Mouse (Mus musculus) testis, adult 2 months (tissue): Measurements from ENCODE around the gene Nt5c2. TPM values are rescaled to one million over a fixed set of nuclear protein-coding genes. Genes with fewer than 3 reads are reported as not detected.
"Not testable (repeated sequence)": the region's sequence is repeated elsewhere in the genome, so short reads cannot be mapped to it uniquely, and the experiment has no call there.

ENCODE experiments used
- H3K27ac ChIP-seq: fragments of 200-500 bp; 2 replicates; pipeline ENCODE4 v1.5.1; 2012; ENCODE audit warnings: low read depth, low read length; ENCODE audit not compliant: control insufficient read depth, insufficient read depth
- H3K27me3 ChIP-seq: fragments of 200-500 bp; 2 replicates; pipeline ENCODE4 v1.6.1; 2012; ENCODE audit warnings: mild to moderate bottlenecking, low read length, moderate library complexity; ENCODE audit not compliant: control insufficient read depth, insufficient read depth
- H3K36me3 ChIP-seq: fragments of 200-500 bp; 2 replicates; pipeline ENCODE4 v1.6.1; 2012; ENCODE audit warnings: mild to moderate bottlenecking, low read length; ENCODE audit not compliant: control insufficient read depth, insufficient read depth
- H3K4me1 ChIP-seq: fragments of 200-500 bp; 2 replicates; pipeline ENCODE4 v1.6.1; 2012; ENCODE audit warnings: low read length; ENCODE audit not compliant: control insufficient read depth, insufficient read depth
- H3K4me3 ChIP-seq: fragments of 200-500 bp; 2 replicates; pipeline ENCODE4 v1.5.1; 2012; ENCODE audit warnings: low read depth, mild to moderate bottlenecking, low read length, moderate library complexity, mixed read lengths; ENCODE audit not compliant: control insufficient read depth
- CTCF ChIP-seq: fragments of 200-500 bp; IDR thresholded peaks from 2 replicates; pipeline ENCODE4 v1.5.1; 2012; ENCODE audit warnings: low read depth, mild to moderate bottlenecking, inconsistent platforms, low read length, moderate library complexity; ENCODE audit not compliant: control insufficient read depth, insufficient read depth, insufficient replicate concordance
- POLR2A ChIP-seq: fragments of 200-500 bp; IDR thresholded peaks from 2 replicates; pipeline ENCODE4 v1.6.1; 2012; ENCODE audit warnings: low read depth, mild to moderate bottlenecking, inconsistent platforms, low read length, moderate library complexity; ENCODE audit not compliant: control insufficient read depth
- polyA plus RNA-seq: library from polyadenylated mRNA; depleted of rRNA; stranded (reverse); fragments of >200 nt; gene quantifications from 2 replicates; pipeline ENCODE4 v1.2.3, GENCODE M21; 2012

Gene Nt5c2
- polyA plus RNA-seq, 1 experiment = 38.6 TPM

GRCm38 (mm10) chr19:46984726-46985622 lies 30.0 kb downstream of the Nt5c2 start:
- H3K36me3 ChIP-seq = no peaks in the 10 kb centered on the region
- no peaks in the 10 kb centered on the region for H3K27me3 ChIP-seq
- no peak overlapping the region for H3K4me3 ChIP-seq
- no peak overlapping the region for H3K27ac ChIP-seq
- no peaks in the 10 kb centered on the region for H3K4me1 ChIP-seq
- TF ChIP-seq CTCF = no peak
- no peak for TF ChIP-seq POLR2A

DNA sequence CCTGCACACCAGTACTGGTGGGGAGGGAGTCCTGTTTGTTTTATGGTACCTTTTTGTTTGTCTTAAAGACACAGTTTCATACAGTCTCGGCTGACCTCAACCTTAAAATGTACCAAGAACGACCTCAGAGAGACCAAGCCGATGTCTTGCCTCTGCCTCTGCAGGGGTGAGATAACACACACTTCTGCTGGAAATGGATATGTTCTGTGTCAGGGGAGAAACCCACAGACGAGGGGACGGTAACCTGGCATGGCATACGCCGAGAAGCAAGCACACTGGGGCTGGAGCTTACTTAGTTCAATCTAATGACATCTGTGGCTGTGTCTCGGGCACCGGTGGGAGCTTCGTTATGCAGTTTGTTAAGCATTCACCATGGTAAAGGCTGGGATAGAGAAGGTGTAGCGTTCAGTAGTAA lies 31.0 kb downstream of the Nt5c2 start:
- Histone ChIP-seq H3K27me3 (no peaks in the 10 kb centered on the region), H3K4me3 (no peak overlapping the region), H3K4me1 (no peaks in the 10 kb centered on the region), H3K36me3 (no peaks in the 10 kb centered on the region), H3K27ac (no peak overlapping the region)
- TF ChIP-seq POLR2A (no peak), CTCF (no peak)

GRCm38 (mm10) chr19:46983352-46983965 lies 31.5 kb downstream of the Nt5c2 start:
- Histone ChIP-seq H3K27ac (no peak overlapping the region), H3K4me1 (no peaks in the 10 kb centered on the region), H3K4me3 (no peak overlapping the region), H3K36me3 (no peaks in the 10 kb centered on the region), H3K27me3 (no peaks in the 10 kb centered on the region)
- TF ChIP-seq CTCF (no peak), POLR2A (no peak)

DNA sequence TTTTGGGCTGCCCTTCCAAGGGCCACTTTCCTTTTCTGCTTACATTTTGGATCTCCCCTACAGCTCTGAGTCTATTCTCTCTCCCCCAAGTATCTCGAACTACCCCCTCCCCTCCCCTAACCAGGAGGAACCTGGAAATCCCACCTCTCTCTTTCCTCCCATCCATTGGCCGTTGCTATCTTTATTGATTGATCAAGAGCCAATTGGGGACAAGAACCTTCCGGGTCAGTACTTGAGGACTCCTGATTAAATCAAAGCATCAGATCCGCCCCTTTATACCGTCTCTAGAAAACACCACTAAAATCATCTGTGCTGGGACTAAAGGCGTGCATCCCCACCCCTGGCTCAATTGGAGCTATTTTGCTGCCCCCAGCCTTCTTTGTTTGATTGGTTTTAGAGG lies 33.5 kb downstream of the Nt5c2 start:
- no peaks in the 10 kb centered on the region for H3K36me3 ChIP-seq
- no peaks in the 10 kb centered on the region for H3K4me1 ChIP-seq
- no peak overlapping the region for H3K4me3 ChIP-seq
- no peak for TF ChIP-seq CTCF
- no peak overlapping the region for H3K27ac ChIP-seq
- no peaks in the 10 kb centered on the region for H3K27me3 ChIP-seq

DNA sequence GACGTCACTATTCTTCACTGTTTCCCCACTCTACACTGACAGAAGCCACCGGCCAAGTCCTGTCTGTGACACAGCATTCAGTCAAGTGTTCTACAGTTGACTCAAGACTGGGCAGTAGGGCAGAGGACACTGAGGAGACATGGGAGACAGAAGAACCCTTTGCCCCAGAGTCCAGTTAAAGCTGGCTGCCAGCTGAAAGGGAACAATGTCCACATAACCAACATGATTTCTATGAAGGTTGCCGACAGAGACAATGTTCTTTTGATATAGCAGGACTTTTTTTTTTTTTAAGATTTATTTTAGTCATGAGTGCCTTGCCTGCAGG lies 35.2 kb downstream of the Nt5c2 start:
- Histone ChIP-seq H3K36me3 (no peaks in the 10 kb centered on the region), H3K4me1 (no peaks in the 10 kb centered on the region), H3K27me3 (no peaks in the 10 kb centered on the region), H3K4me3 (no peak overlapping the region), H3K27ac (no peak overlapping the region)
- TF ChIP-seq POLR2A (no peak), CTCF (no peak)

- H3K4me1 ChIP-seq = no peaks in the 10 kb centered on the region
- H3K27me3 ChIP-seq = no peaks in the 10 kb centered on the region
- TF ChIP-seq CTCF (no peak), POLR2A (no peak)
- H3K4me3 ChIP-seq = no peak overlapping the region
- H3K36me3 ChIP-seq = no peaks in the 10 kb centered on the region
- H3K27ac ChIP-seq = no peak overlapping the region
These were observed 35.8 kb downstream of the Nt5c2 start for GRCm38 (mm10) chr19:46978920-46979780.

DNA sequence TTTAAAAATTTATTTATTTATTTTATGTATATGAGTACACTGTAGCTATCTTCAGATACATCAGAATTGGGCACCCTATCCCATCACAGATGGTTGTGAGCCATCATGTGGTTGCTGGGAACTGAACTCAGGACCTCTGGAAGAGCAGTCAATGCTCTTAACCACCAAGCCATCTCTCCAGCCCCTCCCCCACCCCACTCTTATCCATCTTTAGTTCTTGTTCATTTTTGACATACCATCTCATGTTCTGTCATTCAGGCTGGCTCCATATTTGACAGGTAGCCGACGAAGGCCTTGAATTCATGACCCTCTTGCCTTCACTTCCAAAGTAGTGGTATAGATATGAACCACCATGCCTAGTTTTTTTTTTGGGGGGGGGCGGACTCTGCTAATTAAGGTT lies 36.9 kb downstream of the Nt5c2 start:
- not testable (repeated sequence) for H3K4me1 ChIP-seq, H3K27me3 ChIP-seq, H3K27ac ChIP-seq, H3K36me3 ChIP-seq, H3K4me3 ChIP-seq
